Mouse (Mus musculus) liver, adult 2 months (tissue): ENCODE measurements around the gene Zgpat. TPM values are rescaled to one million over a fixed set of nuclear protein-coding genes. Genes with fewer than 3 reads are reported as not detected.

Experiments
- DNase-seq: peaks from one replicate; pipeline ENCODE4 v3.0.0-alpha.2; 2011; ENCODE audit warnings: low read depth, low spot score; ENCODE audit errors: extremely low read depth
- H3K27ac ChIP-seq: fragments of 200-500 bp; replicated peaks from 2 replicates; pipeline ENCODE4 v1.5.1; 2012; ENCODE audit warnings: low read depth, mild to moderate bottlenecking, control low read depth, inconsistent platforms, low read length; ENCODE audit not compliant: insufficient read depth
- H3K27me3 ChIP-seq: fragments of 200-500 bp; 2 replicates; pipeline ENCODE4 v1.6.1; 2012; ENCODE audit warnings: mild to moderate bottlenecking, moderate library complexity, low read length, inconsistent platforms; ENCODE audit not compliant: control insufficient read depth, insufficient read depth
- H3K36me3 ChIP-seq: fragments of 200-500 bp; 2 replicates; pipeline ENCODE4 v1.6.1; 2012; ENCODE audit warnings: low read length, inconsistent platforms; ENCODE audit not compliant: control insufficient read depth, insufficient read depth
- H3K4me1 ChIP-seq: fragments of 200-500 bp; 2 replicates; pipeline ENCODE4 v1.6.1; 2011; ENCODE audit warnings: low read length; ENCODE audit not compliant: control insufficient read depth, insufficient read depth
- H3K4me3 ChIP-seq: fragments of 200-500 bp; 2 replicates; pipeline ENCODE4 v1.5.1; 2011; ENCODE audit warnings: low read depth, mild to moderate bottlenecking, control low read depth, low read length, moderate library complexity; ENCODE audit not compliant: insufficient read depth
- H3K79me2 ChIP-seq: fragments of 200-500 bp; 2 replicates; pipeline ENCODE4 v1.6.1; 2012; ENCODE audit warnings: inconsistent platforms, mild to moderate bottlenecking, low read length, moderate library complexity; ENCODE audit not compliant: control insufficient read depth, insufficient read depth
- H3K9ac ChIP-seq: fragments of 200-500 bp; 2 replicates; pipeline ENCODE4 v1.6.1; 2012; ENCODE audit warnings: low read depth, mild to moderate bottlenecking, control low read depth, inconsistent platforms, low read length
- CTCF ChIP-seq: fragments of 200-500 bp; IDR thresholded peaks from 2 replicates; pipeline ENCODE4 v1.5.1; 2011; ENCODE audit warnings: low read depth, low read length, control low read depth
- POLR2A ChIP-seq: fragments of 200-500 bp; IDR thresholded peaks from 2 replicates; pipeline ENCODE4 v1.6.1; 2011; ENCODE audit warnings: low read length, control low read depth; ENCODE audit not compliant: insufficient read depth; ENCODE audit errors: extremely low read depth
- WGBS: fragments of 180-500 bp; shearing (Covaris S2); methylation state at CpG from one replicate; pipeline ENCODE4 v1.1.7; 2018; 5-methylcytosine and 5-hydroxymethylcytosine counted together
- polyA plus RNA-seq: library from polyadenylated mRNA; depleted of rRNA; stranded (reverse); fragments of >200 nt; gene quantifications from 2 replicates; pipeline ENCODE4 v1.2.3, GENCODE M21; 2012
- total RNA-seq: library from RNA; depleted of rRNA; stranded (reverse); fragments of >200 nt; gene quantifications from 2 replicates; pipeline ENCODE4 v1.2.3, GENCODE M21; 2014

Gene Zgpat
- total and polyA plus RNA-seq, 2 experiments = 18.9 to 22.5 TPM

GRCm38 (mm10) chr2:181332542-181332941 is 32.2 kb upstream of the Zgpat start:
- TF ChIP-seq CTCF (no peak), POLR2A (no peak)
- no peaks in the 10 kb centered on the region for H3K79me2 ChIP-seq
- no peak overlapping the region for H3K9ac ChIP-seq
- no peaks in the 10 kb centered on the region for H3K4me1 ChIP-seq
- no peaks in the 10 kb centered on the region for H3K27me3 ChIP-seq
- peaks cover 30% of the 10 kb centered on the region for H3K36me3 ChIP-seq
- no peak overlapping the region for H3K4me3 ChIP-seq
- no peak overlapping the region for H3K27ac ChIP-seq
- DNase-seq = no peak

GRCm38 (mm10) chr2:181334023-181334422 is 30.7 kb upstream of the Zgpat start:
- Histone ChIP-seq H3K9ac (no peak overlapping the region), H3K27ac (no peak overlapping the region), H3K4me3 (no peak overlapping the region), H3K79me2 (no peaks in the 10 kb centered on the region), H3K36me3 (peaks cover 32% of the 10 kb centered on the region), H3K4me1 (no peaks in the 10 kb centered on the region), H3K27me3 (no peaks in the 10 kb centered on the region)
- TF ChIP-seq CTCF (peak; percentile 44), POLR2A (no peak)
- peak; percentile 47 for DNase-seq
- WGBS = 69% methylated on average over 3 of the region's 3 CpGs

- Histone ChIP-seq H3K4me1 (no peaks in the 10 kb centered on the region), H3K27me3 (no peaks in the 10 kb centered on the region), H3K79me2 (no peaks in the 10 kb centered on the region), H3K36me3 (peaks cover 24% of the 10 kb centered on the region), H3K27ac (no peak overlapping the region), H3K4me3 (no peak overlapping the region), H3K9ac (no peak overlapping the region)
- no peak for TF ChIP-seq POLR2A
- no peak for TF ChIP-seq CTCF
- no peak for DNase-seq
- WGBS = 95% methylated on average over 4 of the region's 4 CpGs
Measured at GRCm38 (mm10) chr2:181340426-181340825, 24.3 kb upstream of the Zgpat start.

GRCm38 (mm10) chr2:181342766-181343165 is 22.0 kb upstream of the Zgpat start:
- Histone ChIP-seq H3K9ac (no peak overlapping the region), H3K79me2 (no peaks in the 10 kb centered on the region), H3K4me3 (no peak overlapping the region), H3K27me3 (no peaks in the 10 kb centered on the region), H3K36me3 (peaks cover 12% of the 10 kb centered on the region), H3K4me1 (no peaks in the 10 kb centered on the region), H3K27ac (no peak overlapping the region)
- no peak for DNase-seq
- WGBS = 92% methylated on average over 6 of the region's 6 CpGs
- no peak for TF ChIP-seq CTCF
- TF ChIP-seq POLR2A = no peak

- peaks cover 18% of the 10 kb centered on the region for H3K36me3 ChIP-seq
- no peak for TF ChIP-seq POLR2A
- no peaks in the 10 kb centered on the region for H3K4me1 ChIP-seq
- no peak overlapping the region for H3K4me3 ChIP-seq
- no peak overlapping the region for H3K27ac ChIP-seq
- no peaks in the 10 kb centered on the region for H3K79me2 ChIP-seq
- no peaks in the 10 kb centered on the region for H3K27me3 ChIP-seq
- WGBS = 77% methylated on average over 3 of the region's 3 CpGs
- H3K9ac ChIP-seq = no peak overlapping the region
- no peak for DNase-seq
Measured at GRCm38 (mm10) chr2:181356780-181357179, 7.9 kb upstream of the Zgpat start.

GRCm38 (mm10) chr2:181363946-181364345 is 782 bp upstream of the Zgpat start:
- H3K4me1 ChIP-seq = peaks cover 14% of the 10 kb centered on the region
- peaks cover 7% of the 10 kb centered on the region; the same call in 1 of the 2 replicates for H3K79me2 ChIP-seq
- H3K36me3 ChIP-seq = peaks cover 16% of the 10 kb centered on the region
- H3K9ac ChIP-seq = no peak overlapping the region
- TF ChIP-seq POLR2A = no peak
- no peaks in the 10 kb centered on the region for H3K27me3 ChIP-seq
- no peak for DNase-seq
- H3K4me3 ChIP-seq = no peak overlapping the region
- WGBS = 40% methylated on average over 3 of the region's 3 CpGs
- no peak overlapping the region for H3K27ac ChIP-seq
